Mouse (Mus musculus): ENCODE data around the gene Asb8.
A peak's percentile ranks its signal among the peaks of the same experiment; 100 is the strongest.

Asb8 gene

GRCm38 (mm10) chr15:98165525-98165924, at the start of gene Asb8:
Gene Asb8 (minus strand): TSS chr15:98165625.
- no peak for DNase-seq (ENCODE audit: low read depth, low spot score)

- DNase-seq (ENCODE audit: low read depth, low spot score) = peak; percentile 38
Observed at GRCm38 (mm10) chr15:98214130-98214529, 48.7 kb upstream of the Asb8 start.

GRCm38 (mm10) chr15:98213336-98213870, 48.0 kb upstream of the Asb8 start:
- no peak for DNase-seq (ENCODE audit: low read depth, low spot score)

- no peak for DNase-seq (ENCODE audit: low read depth, low spot score)
Observed at GRCm38 (mm10) chr15:98209676-98210075, 44.3 kb upstream of the Asb8 start.

- no peak for DNase-seq (ENCODE audit: low read depth, low spot score)
Observed at GRCm38 (mm10) chr15:98195442-98195841, 30.0 kb upstream of the Asb8 start, which contains the start of gene Olfr288. Gene Olfr288 (minus strand): TSS chr15:98195542.

GRCm38 (mm10) chr15:98184456-98184855, 19.0 kb upstream of the Asb8 start:
- DNase-seq (ENCODE audit: low read depth, low spot score) = no peak

GRCm38 (mm10) chr15:98181856-98182570, 16.6 kb upstream of the Asb8 start:
- DNase-seq (ENCODE audit: low read depth, low spot score) = no peak

- DNase-seq (ENCODE audit: low read depth, low spot score) = peak; percentile 95
Observed at GRCm38 (mm10) chr15:98181132-98181711, 15.8 kb upstream of the Asb8 start.

GRCm38 (mm10) chr15:98180567-98181131, 15.2 kb upstream of the Asb8 start:
- no peak for DNase-seq (ENCODE audit: low read depth, low spot score)

- DNase-seq (ENCODE audit: low read depth, low spot score) = no peak
Observed at GRCm38 (mm10) chr15:98177320-98177719, 11.9 kb upstream of the Asb8 start.

GRCm38 (mm10) chr15:98173821-98174220, 8.4 kb upstream of the Asb8 start:
- DNase-seq (ENCODE audit: low read depth, low spot score) = peak; percentile 67

- no peak for DNase-seq (ENCODE audit: low read depth, low spot score)
Observed at GRCm38 (mm10) chr15:98172113-98172512, 6.7 kb upstream of the Asb8 start.

GRCm38 (mm10) chr15:98170917-98171316, 5.5 kb upstream of the Asb8 start:
- no peak for DNase-seq (ENCODE audit: low read depth, low spot score)

GRCm38 (mm10) chr15:98170365-98170764, 4.9 kb upstream of the Asb8 start:
- DNase-seq (ENCODE audit: low read depth, low spot score) = no peak

GRCm38 (mm10) chr15:98168622-98169004, 3.2 kb upstream of the Asb8 start:
- no peak for DNase-seq (ENCODE audit: low read depth, low spot score)

- DNase-seq (ENCODE audit: low read depth, low spot score) = peak; percentile 98
Observed at GRCm38 (mm10) chr15:98167645-98168621, 2.5 kb upstream of the Asb8 start.

- no peak for DNase-seq (ENCODE audit: low read depth, low spot score)
Observed at GRCm38 (mm10) chr15:98166963-98167644, 1.7 kb upstream of the Asb8 start, which contains the start of gene Ccdc184. Gene Ccdc184 (plus strand): TSS chr15:98167158.

- no peak for DNase-seq (ENCODE audit: low read depth, low spot score)
Observed at GRCm38 (mm10) chr15:98162561-98162960, 2.9 kb downstream of the Asb8 start.

- DNase-seq (ENCODE audit: low read depth, low spot score) = no peak
Observed at GRCm38 (mm10) chr15:98161026-98161805, 4.2 kb downstream of the Asb8 start.

GRCm38 (mm10) chr15:98157253-98157652, 8.2 kb downstream of the Asb8 start:
- no peak for DNase-seq (ENCODE audit: low read depth, low spot score)
